Mouse (Mus musculus) testis, postnatal 10 days (tissue): ENCODE results near the gene Pla2g3.

Experiments
- DNase-seq: peaks from one replicate; pipeline ENCODE4 v3.0.0; 2021; ENCODE audit warnings: low spot score

The Pla2g3 gene

DNA sequence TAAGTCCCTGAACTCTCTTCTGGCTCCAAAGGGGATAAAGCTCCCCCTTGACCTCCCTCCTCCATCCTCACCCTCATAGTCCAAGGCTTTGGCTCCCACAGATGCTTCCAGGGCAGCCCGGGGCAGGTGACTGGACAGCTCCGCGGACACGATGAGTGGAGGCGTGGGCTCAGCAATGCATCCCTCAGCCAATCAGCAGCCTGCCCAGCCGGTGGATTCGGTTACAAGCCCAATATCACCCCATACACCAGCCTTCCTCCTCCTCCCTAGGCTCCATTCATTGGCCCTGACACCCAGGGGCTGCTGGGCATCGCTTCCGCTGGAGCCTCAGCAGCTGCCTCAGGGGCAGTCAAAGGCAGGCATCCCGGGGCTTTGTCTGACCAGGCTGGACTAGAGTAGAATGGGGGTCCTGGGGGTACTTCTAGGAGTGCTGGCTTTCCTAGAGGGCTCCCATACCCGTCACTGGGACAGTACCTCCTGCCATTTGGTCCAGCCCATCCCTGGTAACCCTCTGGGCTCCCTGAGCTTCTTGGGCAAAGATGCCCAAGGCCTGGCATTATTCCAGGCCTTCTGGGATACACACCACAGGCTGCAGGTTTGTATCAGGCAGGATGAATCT is at the start of gene Pla2g3:
Gene Pla2g3, plus strand, starts transcription at position 333 of the 619 bp plus-strand sequence.
- no peak for DNase-seq

DNA sequence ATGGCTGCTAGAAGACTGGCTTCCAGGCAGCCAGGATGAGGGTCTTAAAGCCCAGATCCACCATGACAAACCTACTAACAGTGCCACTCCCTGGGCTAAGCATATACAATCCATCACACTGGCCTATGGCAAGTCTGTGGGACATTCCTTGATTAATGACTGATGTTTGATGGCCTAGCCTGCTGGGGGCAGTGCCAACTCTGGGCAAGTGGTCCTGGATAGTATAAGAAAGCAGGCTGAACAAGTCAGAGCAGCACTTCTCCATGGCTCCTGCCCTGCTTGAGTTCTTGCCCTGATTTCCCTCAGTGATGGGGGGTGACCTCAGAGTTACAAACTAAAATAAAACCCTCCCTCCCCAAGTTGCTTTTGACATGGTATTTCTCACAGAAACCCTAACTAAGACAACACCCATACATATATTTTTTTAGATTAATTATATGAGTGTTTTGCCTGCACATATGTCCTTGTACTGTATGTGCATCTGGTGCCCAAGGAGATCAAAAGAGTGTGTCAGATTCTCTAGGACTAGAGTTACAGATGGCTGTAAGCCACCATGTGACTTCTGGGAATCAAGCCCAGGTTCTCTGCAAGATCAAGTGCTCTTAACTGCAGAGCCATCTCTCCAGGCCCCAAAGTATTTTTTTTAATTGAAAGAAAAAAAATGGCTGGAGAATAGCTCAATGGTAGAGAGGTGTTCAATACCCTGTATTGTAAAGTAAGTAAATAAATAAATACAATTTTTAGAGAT is 46.2 kb upstream of the Pla2g3 start:
- no peak for DNase-seq

DNA sequence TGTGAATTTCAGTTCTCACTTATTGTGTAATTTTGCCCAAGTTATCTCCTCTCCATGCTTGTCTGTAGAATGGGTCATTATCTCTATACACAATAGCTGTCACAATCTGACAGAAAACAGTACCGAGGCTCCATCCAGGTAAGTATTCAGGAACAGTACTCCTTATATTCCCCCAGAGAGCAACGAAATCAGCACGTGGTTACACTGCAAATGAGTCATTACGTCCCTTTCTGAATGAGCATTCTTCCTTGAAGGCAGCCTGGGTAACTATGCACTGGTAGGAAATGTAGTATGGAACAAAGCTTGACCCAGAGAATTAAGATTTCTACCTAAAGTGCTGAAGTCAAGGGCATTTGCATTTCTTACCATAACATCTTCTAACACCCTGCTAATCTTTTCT is 45.4 kb upstream of the Pla2g3 start:
- no peak for DNase-seq

DNA sequence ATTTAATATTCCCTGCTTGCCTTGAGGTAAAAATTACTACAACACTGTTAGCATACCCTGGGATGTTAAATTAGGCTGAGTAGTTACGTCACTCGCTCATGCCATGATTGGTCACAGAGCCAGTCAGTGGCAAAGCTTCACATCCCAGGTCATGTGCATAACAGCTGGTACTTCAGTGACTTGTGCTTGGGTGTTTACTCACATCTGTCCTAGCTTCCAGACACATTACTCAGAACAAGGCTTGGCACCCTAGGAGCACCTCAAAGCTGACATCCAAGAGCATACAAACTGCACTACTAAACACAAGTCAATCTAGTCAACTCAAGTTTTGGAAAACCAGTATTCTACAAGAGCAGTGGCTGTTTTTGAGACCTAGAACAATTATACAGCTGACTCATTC is 45.0 kb upstream of the Pla2g3 start:
- DNase-seq = no peak

DNA sequence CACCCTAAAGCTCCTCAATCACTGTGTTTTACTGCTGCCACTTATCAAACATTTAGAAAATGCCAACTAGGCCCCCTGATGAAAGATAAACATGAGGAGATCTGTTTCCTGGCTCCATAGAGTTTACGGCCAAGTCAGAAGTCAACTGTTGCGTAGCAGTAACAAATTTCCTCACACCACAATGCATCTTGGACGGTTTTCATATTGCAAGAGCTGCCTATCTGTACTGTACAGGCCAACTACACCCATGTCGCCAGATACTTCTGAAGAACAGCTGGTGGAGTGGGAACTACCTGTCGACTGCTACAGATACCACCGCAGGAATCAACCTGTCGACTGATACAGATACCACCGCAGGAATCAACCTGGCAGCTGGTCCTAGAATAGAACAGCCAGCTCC is 43.2 kb upstream of the Pla2g3 start:
- DNase-seq = no peak

DNA sequence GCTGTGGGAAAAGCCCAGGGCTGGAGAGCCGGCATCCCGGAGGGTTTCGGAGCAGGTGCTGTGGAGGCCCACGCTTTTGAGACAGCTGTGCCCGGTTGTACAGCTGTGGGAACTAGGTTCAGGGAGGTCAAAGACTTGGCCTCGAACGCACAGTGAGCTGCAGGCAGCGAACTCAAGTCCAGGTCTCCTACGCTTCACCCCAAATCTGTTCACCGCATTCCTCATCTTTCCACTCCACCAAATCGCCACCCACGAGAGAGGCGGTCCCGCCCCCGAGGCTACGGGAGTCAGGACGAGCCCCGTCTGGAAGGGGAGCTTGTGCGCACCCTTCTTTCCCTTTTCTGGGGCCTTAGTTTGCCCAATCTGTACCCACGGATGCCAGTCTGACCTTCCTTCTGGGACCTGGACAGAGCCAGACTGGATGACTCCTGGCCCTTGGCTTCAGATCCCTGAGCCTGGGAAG is 36.4 kb upstream of the Pla2g3 start:
- DNase-seq = peak; percentile 76

DNA sequence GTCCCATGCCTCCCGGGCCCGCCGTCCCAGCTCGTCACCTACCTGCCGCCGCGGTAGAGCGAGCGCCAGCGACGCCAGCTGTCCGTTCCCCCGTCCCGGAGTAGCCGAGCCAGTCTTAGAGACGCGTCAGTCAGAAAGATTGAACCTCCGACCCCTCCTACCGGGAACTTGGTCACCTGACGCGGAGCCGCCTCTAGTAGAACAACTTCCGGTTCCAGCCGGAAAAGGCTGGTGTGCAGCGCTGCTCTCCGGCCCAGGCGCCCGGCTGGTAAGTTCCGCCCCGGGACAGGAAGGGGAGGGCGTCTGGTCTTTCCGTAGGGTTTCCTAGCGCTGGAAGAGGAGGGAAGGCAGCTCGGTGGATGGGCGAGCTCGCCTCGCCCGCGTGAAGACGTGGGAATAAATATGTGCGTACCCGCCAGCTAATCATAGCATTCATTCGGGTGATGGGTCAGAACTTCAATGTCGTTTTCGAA is 35.9 kb upstream of the Pla2g3 start, which contains the start of gene Rnf185:
Gene Rnf185, minus strand, starts transcription at position 197 of the 473 bp plus-strand sequence.
- DNase-seq = peak; percentile 90

DNA sequence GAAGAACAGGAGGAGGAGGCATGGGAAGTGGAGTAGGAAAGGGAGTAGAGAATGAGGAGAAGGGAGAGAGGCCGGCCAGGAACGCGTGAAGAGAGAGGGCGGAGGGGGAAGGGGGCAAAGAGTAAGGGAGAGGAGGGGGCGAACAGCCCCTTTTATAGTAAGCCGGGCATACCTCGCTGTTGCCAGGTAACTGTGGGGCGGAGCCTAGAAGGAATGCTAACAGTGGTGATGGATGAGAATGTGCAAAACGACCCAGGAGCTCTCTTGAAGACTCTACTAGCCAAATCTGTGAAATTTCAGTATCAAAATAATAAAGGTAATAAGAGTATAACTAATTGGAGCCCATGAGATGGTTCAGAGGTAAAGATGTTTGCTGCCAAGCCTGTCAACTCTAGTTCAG is 35.3 kb upstream of the Pla2g3 start:
- peak; percentile 54 for DNase-seq

DNA sequence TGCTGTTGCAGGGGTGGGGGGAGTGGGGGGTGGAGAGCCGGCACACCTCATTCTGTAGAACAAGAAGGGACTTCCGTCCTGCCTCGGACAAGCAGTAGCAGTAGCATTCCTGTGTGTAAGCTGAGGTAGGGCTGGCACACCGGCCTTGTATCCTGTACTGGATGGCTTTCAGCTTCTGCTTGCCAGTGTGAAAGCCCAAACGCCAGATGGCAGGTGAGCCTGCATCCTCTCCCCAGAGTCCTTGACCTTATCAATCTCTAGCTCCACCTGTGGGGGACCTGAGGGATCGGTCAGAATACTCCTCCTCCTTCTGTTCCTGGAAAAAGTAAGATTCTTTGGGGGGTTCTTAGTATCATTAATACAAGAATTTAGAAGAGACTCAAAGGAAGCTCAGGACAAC is 34.6 kb upstream of the Pla2g3 start:
- no peak for DNase-seq

DNA sequence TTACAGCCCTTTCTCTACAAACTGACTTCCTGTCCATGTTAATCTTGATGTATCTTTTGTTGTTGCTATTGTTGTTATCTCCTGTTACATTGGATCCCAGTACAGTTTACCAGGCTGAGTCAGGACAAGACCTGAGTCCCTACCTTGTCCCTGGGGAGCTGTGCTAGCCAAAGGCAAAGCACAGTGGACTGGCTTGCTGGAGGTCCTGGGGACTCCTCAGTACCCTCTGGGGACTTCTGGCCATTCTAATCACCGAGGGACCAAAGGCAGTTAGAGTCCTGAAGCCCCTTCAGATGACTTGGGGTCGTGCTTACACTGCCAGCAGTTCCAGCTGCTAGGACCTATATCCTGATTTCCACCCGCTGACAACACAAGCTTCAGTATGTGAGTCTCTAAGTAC is 33.6 kb upstream of the Pla2g3 start:
- no peak for DNase-seq

DNA sequence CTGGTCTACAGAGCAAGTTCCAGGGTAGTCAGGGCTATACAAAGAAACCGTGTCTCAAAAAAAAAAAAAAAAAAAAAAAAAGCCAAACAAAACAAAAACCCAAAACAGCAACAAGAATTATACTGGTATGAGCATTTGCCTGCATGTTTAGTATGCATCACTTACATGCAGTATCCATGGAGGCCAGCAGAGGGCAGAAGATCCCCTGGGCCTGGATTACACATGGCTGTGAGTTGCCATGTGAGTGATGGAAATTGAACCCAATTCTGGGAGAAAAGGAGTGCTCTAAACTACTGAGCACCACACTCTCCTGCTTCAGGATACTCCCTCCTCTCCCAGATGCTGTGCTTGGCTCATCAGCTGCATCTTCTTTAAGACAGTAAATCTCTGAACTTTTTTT is 31.7 kb upstream of the Pla2g3 start:
- peak; percentile 80 for DNase-seq

DNA sequence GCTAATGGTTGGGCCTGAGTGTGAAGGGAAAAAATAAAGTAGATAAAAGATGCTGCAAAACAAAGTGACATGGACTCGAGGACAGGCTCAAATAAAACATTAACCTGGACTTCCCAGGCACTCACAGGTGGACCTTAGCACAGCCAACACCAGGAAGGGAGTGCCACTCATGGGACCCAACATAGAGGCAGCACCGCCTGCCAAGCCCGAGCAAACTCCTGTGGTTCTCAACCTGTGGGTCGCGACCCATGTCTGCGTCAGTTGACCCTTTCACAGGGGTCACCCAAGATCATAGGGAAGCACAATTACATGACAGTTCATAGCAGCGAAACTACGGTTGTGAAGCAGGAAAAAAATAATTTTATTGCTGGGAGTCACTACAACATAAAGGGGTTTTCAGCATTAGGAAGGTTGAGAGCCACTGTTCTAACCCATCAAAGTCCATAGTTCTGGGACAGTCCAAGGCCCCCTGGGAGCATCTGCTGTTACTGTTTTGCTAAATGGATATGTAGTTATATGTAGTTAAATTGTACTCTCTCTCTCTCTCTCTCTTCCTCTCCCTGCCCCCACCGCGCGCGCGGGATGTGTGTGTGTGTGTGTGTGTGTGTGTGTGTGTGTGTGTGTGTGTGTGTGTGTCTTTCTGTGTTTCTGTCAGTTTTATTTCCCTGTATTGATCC is 29.5 kb upstream of the Pla2g3 start:
- no peak for DNase-seq

DNA sequence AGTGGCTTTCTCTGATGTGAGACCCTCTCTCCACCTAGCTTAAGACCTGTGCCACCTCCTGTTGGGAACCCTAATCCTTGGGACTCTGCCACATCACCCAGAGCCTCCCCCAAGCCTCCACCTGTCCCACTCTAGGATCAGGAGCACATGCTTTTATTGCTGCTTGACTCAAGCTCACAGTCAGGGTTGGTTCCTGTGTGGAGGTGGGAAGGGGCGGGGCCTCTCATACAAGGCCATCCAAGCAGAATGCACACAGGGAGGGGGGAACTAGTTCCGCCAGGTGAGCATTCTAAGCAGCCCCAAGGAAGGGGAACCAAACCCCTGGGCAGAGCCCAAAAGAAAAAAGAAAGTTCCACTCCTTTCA is 29.0 kb upstream of the Pla2g3 start:
- no peak for DNase-seq

DNA sequence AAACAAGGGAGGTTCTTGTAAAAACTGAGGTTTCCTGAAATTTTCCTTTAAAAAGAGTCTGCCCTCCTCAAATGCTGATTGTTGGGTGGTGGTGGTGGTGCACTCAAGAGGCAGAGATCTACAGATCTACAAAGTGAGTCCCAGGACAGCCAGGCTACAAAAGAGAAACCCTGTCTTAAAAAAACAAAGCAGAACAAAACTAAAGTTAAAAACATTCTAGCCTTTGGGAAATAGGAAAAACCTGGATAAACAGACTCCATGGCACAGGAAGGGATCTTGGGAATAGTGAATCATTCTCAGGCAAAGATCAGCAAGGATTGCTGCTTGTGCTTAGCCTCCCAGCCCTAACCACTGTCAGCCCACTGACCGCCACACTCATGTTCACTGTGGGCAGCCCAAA is 25.2 kb upstream of the Pla2g3 start:
- DNase-seq = no peak

DNA sequence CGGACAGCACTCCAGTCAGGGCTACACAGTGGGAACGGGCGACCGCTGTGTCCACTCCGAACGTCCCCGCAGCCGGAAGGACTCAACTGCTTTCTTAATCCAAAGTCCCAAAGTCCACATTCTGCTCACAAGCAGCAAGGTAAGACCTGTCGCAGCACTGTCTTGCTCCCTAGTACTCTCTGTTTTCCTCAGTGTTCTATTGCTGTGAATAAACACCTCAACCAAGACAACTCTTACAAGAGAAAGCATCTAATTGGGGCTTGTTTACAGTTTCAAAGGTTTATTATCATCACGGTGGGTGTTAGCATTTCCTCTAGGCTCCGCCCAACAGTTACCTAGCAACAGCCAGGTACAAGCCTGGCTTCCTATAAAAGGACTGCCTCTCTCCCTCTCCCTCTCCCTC is 16.6 kb upstream of the Pla2g3 start:
- no peak for DNase-seq

DNA sequence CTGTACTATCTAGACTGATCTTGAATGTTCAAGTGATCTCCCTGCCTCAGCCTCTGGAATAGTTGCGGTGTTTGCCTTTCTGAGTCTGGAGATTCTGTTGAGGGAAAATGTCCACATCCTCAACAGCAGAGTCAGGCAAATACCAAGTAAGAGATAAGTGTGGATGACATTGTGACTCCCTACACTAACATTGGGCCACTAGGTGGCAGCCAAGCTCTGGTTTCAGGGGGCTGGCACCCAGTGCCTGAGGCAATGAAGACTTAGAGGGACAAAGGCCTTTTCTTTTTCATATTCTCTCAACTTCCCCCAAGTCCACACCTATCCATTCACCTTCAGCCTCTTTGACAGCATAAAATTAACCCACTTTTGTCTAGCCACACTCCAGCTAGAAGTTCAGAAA is 15.6 kb upstream of the Pla2g3 start:
- DNase-seq = peak; percentile 95

DNA sequence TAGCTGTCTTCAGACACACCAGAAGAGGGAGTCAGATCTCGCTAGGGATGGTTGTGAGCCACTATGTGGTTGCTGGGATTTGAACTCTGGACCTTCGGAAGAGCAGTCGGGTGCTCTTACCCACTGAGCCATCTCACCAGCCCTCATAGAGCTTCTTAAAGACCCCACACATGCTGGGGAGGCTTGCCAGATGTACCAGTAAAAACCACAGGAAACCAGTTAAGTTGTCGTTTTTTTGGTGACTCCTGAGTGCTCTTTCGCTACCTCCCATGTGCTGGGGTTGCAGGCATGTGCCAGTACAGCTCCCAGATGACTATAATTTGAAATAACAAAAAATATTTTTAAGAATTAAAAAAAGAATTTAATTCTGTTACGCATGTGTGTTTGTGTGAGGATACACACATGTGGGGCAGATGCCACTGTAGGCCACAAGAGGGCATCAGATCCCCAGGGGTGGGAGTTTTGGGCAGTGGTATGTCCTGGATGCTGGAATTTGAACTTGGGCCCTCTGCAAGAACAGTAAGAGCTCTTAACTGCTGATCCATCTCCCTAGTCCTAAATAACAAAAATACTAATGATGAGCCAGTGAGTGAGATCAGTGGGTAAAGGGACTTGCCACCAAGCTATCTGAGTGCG is 13.5 kb upstream of the Pla2g3 start:
- DNase-seq = no peak

DNA sequence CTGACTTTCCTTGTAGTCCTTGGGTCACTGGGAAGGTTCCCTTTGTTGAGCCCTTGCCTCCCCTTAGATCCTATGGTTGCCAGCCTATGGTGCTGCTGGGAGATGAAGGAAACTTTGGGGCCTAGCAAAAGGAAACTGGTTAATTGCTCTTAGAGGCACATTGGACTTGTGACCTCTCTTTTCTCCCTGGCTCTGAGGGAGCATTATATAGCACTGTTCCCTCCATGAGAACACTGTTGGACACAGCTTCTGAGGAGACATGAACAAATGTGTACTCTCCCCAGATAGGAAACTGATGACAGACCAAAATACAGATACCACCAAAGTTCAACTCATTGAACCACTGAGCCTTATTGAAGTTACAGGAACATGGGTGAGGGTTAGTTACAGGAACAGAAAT is 12.6 kb upstream of the Pla2g3 start:
- DNase-seq = no peak

DNA sequence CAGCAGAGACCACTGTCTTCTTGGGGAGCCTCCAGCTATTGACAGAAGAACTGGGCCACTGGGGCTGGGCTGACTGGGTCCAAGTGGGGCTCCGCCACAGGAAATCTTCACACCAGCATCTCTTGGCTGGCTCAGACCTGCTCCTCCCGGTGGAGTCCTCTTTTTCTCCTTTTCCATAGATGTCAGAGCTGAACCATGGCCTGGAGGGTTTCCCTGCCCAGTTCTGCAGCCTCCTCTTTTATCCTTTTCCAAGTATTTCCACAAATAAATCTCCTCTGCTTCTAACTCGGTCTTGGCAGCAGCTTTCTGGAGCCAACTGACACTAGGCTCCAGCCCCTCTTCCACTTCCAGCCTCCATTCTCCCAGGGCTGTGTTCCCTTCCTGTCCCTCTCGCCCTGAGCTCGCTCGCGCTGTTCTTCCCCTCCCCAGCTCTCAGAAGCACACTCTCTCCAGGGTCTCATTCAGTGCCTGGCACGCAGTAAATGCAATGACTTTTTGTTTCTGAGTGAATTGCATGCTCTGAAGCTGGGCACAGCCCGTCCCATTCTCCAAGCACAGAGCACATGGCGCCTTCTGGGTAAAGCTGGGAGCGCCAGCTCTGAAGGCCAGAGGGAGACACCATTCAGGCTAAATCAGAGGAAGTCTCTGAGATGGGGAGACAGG is 4.0 kb upstream of the Pla2g3 start:
- DNase-seq = no peak

DNA sequence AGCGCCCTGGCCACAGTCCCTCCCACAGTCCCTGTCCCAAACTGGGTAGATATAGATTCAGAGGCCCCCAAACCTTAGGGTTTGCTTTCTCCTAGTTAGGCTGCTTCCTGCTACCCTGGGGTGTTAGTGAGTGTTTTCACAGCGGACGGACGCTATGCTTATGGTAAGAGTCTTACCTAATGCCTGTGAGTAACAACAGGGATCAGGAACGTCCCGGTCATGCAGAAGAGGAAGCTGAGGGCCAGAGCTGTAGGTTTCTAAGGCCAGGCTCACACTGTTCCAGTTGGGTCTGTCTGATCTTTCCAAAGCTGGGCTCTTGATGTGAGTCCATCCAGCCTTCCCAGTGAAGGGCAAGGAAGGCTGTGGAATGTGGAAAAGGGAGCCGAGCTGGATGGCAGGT is 1.7 kb upstream of the Pla2g3 start:
- no peak for DNase-seq

DNA sequence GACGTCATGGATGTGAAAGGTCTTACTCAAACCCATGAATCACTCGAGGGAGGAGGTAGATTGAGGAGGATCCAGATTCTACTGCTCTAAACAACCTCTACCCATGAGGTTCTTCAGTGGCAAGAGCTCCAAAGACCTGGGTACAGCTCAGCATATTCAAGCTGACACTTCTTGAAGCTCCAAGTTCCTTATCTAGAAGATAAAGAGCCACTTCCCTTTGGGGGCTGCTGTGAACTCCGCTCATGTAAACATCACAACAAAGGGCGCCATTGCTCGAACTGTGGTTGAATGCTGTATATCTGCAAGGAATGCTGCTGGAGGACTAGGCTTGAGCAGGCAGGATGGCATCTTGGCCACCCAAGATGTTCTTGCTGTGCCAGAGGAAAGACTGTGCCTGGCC is 952 bp downstream of the Pla2g3 start:
- no peak for DNase-seq

DNA sequence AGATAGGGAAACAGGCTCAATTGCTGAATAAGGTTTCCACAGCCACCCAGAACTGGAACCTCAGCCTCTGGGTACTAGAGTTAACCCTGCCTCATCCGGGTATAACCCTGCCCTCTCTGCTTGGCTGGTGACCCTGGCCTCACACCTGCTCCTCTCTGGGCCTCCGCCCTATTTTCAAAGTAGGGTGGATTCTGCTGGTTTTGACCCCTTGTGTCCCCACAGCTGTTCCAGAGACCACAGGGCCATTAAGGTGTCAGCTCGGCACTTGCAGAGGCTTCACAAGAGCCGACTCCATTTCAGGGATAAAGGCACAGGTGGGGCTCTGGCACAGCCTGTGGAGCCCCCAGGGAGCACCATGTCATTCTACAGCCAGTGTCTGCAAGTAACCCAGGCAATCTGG is 4.7 kb downstream of the Pla2g3 start:
- DNase-seq = no peak
